Mouse (Mus musculus): ENCODE data around the gene Ado. TPM values are rescaled to one million over a fixed set of nuclear protein-coding genes. Genes with fewer than 3 reads are reported as not detected.

The Ado gene
- polyA plus RNA-seq, 1 experiment from 2014 or later, result 88.8 TPM

GRCm38 (mm10) chr10:67524694-67525093 lies 24.1 kb downstream of the Ado start:
- H3K4me2 ChIP-seq (ENCODE audit: low read depth), result no peak overlapping the region
- H3K36me3 ChIP-seq (ENCODE audit: control insufficient read depth, insufficient read depth, low read length), result no peaks in the 10 kb centered on the region
- no peak overlapping the region for H3K4me3 ChIP-seq (ENCODE audit: low read depth, low read length)
- H3K9me3 ChIP-seq (ENCODE audit: control insufficient read depth, low read length), result no peaks in the 10 kb centered on the region
- 79% methylated on average over 7 of the region's 7 CpGs for WGBS
- no peak for ATAC-seq (ENCODE audit: insufficient read depth, low FRiP score, low TSS enrichment)
- H3K4me1 ChIP-seq (ENCODE audit: control insufficient read depth, insufficient read depth, low read length), result no peaks in the 10 kb centered on the region
- H3K27ac ChIP-seq (ENCODE audit: low read depth, low read length), result no peak overlapping the region
- H3K27me3 ChIP-seq (ENCODE audit: control insufficient read depth, insufficient read depth, low read length), result no peaks in the 10 kb centered on the region
- no peak for DNase-seq (ENCODE audit: low spot score)
- no peak overlapping the region for H3K9ac ChIP-seq (ENCODE audit: low read length)

GRCm38 (mm10) chr10:67524130-67524529 lies 24.6 kb downstream of the Ado start:
- Histone ChIP-seq H3K27me3 (ENCODE audit: control insufficient read depth, insufficient read depth, low read length) (no peaks in the 10 kb centered on the region), H3K36me3 (ENCODE audit: control insufficient read depth, insufficient read depth, low read length) (no peaks in the 10 kb centered on the region), H3K9me3 (ENCODE audit: control insufficient read depth, low read length) (no peaks in the 10 kb centered on the region), H3K4me2 (ENCODE audit: low read depth) (no peak overlapping the region), H3K9ac (ENCODE audit: low read length) (no peak overlapping the region), H3K4me1 (ENCODE audit: control insufficient read depth, insufficient read depth, low read length) (no peaks in the 10 kb centered on the region), H3K27ac (ENCODE audit: low read depth, low read length) (no peak overlapping the region), H3K4me3 (ENCODE audit: low read depth, low read length) (no peak overlapping the region)
- WGBS, result 90% methylated on average over 3 of the region's 3 CpGs
- no peak for ATAC-seq (ENCODE audit: insufficient read depth, low FRiP score, low TSS enrichment)
- no peak for DNase-seq (ENCODE audit: low spot score)

GRCm38 (mm10) chr10:67518733-67519132 lies 30.0 kb downstream of the Ado start:
- ATAC-seq (ENCODE audit: insufficient read depth, low FRiP score, low TSS enrichment), result no peak
- 90% methylated on average over 3 of the region's 3 CpGs for WGBS

GRCm38 (mm10) chr10:67512871-67513270 lies 35.9 kb downstream of the Ado start:
- Histone ChIP-seq H3K27me3 (ENCODE audit: control insufficient read depth, insufficient read depth, low read length) (no peaks in the 10 kb centered on the region), H3K9ac (ENCODE audit: low read length) (no peak overlapping the region), H3K4me2 (ENCODE audit: low read depth) (no peak overlapping the region), H3K36me3 (ENCODE audit: control insufficient read depth, insufficient read depth, low read length) (no peaks in the 10 kb centered on the region), H3K27ac (ENCODE audit: low read depth, low read length) (no peak overlapping the region), H3K4me1 (ENCODE audit: control insufficient read depth, insufficient read depth, low read length) (no peaks in the 10 kb centered on the region), H3K4me3 (ENCODE audit: low read depth, low read length) (no peak overlapping the region), H3K9me3 (ENCODE audit: control insufficient read depth, low read length) (no peaks in the 10 kb centered on the region)
- ATAC-seq (ENCODE audit: insufficient read depth, low FRiP score, low TSS enrichment), result no peak
- 48% methylated on average over 7 of the region's 7 CpGs for WGBS
- no peak for DNase-seq (ENCODE audit: low spot score)

More at GRCm38 (mm10) chr10:67518733-67519132, 30.0 kb downstream of the Ado start:
- H3K27me3 ChIP-seq (ENCODE audit: control insufficient read depth, insufficient read depth, low read length), result no peaks in the 10 kb centered on the region
- no peak for DNase-seq (ENCODE audit: low spot score)
- no peaks in the 10 kb centered on the region for H3K4me1 ChIP-seq (ENCODE audit: control insufficient read depth, insufficient read depth, low read length)
- no peak overlapping the region for H3K9ac ChIP-seq (ENCODE audit: low read length)
- no peak overlapping the region for H3K4me3 ChIP-seq (ENCODE audit: low read depth, low read length)
- H3K9me3 ChIP-seq (ENCODE audit: control insufficient read depth, low read length), result no peaks in the 10 kb centered on the region
- H3K4me2 ChIP-seq (ENCODE audit: low read depth), result no peak overlapping the region
- no peaks in the 10 kb centered on the region for H3K36me3 ChIP-seq (ENCODE audit: control insufficient read depth, insufficient read depth, low read length)
- H3K27ac ChIP-seq (ENCODE audit: low read depth, low read length), result no peak overlapping the region

GRCm38 (mm10) chr10:67512211-67512610 lies 36.5 kb downstream of the Ado start:
- DNase-seq (ENCODE audit: low spot score) (no peak), ATAC-seq (ENCODE audit: insufficient read depth, low FRiP score, low TSS enrichment) (no peak)
- H3K27ac ChIP-seq (ENCODE audit: low read depth, low read length), result no peak overlapping the region
- H3K27me3 ChIP-seq (ENCODE audit: control insufficient read depth, insufficient read depth, low read length), result no peaks in the 10 kb centered on the region
- H3K4me2 ChIP-seq (ENCODE audit: low read depth), result no peak overlapping the region
- no peak overlapping the region for H3K4me3 ChIP-seq (ENCODE audit: low read depth, low read length)
- no peaks in the 10 kb centered on the region for H3K9me3 ChIP-seq (ENCODE audit: control insufficient read depth, low read length)
- H3K9ac ChIP-seq (ENCODE audit: low read length), result no peak overlapping the region
- no peaks in the 10 kb centered on the region for H3K4me1 ChIP-seq (ENCODE audit: control insufficient read depth, insufficient read depth, low read length)
- H3K36me3 ChIP-seq (ENCODE audit: control insufficient read depth, insufficient read depth, low read length), result no peaks in the 10 kb centered on the region
- WGBS, result 79% methylated on average over 8 of the region's 8 CpGs

GRCm38 (mm10) chr10:67505248-67505647 lies 43.5 kb downstream of the Ado start:
- Histone ChIP-seq H3K36me3 (ENCODE audit: control insufficient read depth, insufficient read depth, low read length) (no peaks in the 10 kb centered on the region), H3K27me3 (ENCODE audit: control insufficient read depth, insufficient read depth, low read length) (no peaks in the 10 kb centered on the region), H3K4me3 (ENCODE audit: low read depth, low read length) (no peak overlapping the region), H3K4me2 (ENCODE audit: low read depth) (no peak overlapping the region), H3K27ac (ENCODE audit: low read depth, low read length) (no peak overlapping the region), H3K4me1 (ENCODE audit: control insufficient read depth, insufficient read depth, low read length) (no peaks in the 10 kb centered on the region), H3K9me3 (ENCODE audit: control insufficient read depth, low read length) (no peaks in the 10 kb centered on the region), H3K9ac (ENCODE audit: low read length) (no peak overlapping the region)
- ATAC-seq (ENCODE audit: insufficient read depth, low FRiP score, low TSS enrichment) (no peak), DNase-seq (ENCODE audit: low spot score) (no peak)
- WGBS, result 69% methylated on average over 3 of the region's 3 CpGs

- H3K27me3 ChIP-seq (ENCODE audit: control insufficient read depth, insufficient read depth, low read length), result no peaks in the 10 kb centered on the region
- H3K9me3 ChIP-seq (ENCODE audit: control insufficient read depth, low read length), result no peaks in the 10 kb centered on the region
- no peak overlapping the region for H3K4me2 ChIP-seq (ENCODE audit: low read depth)
- no peak overlapping the region for H3K27ac ChIP-seq (ENCODE audit: low read depth, low read length)
- H3K4me1 ChIP-seq (ENCODE audit: control insufficient read depth, insufficient read depth, low read length), result no peaks in the 10 kb centered on the region
- WGBS, result 77% methylated on average over 5 of the region's 5 CpGs
- no peak for DNase-seq (ENCODE audit: low spot score)
- no peaks in the 10 kb centered on the region for H3K36me3 ChIP-seq (ENCODE audit: control insufficient read depth, insufficient read depth, low read length)
- H3K4me3 ChIP-seq (ENCODE audit: low read depth, low read length), result no peak overlapping the region
- no peak for ATAC-seq (ENCODE audit: insufficient read depth, low FRiP score, low TSS enrichment)
- H3K9ac ChIP-seq (ENCODE audit: low read length), result no peak overlapping the region
Measured at GRCm38 (mm10) chr10:67504046-67504445, 44.7 kb downstream of the Ado start.

GRCm38 (mm10) chr10:67503320-67503995 lies 45.3 kb downstream of the Ado start:
- Histone ChIP-seq H3K4me2 (ENCODE audit: low read depth) (no peak overlapping the region), H3K36me3 (ENCODE audit: control insufficient read depth, insufficient read depth, low read length) (no peaks in the 10 kb centered on the region), H3K27me3 (ENCODE audit: control insufficient read depth, insufficient read depth, low read length) (no peaks in the 10 kb centered on the region), H3K27ac (ENCODE audit: low read depth, low read length) (no peak overlapping the region), H3K9me3 (ENCODE audit: control insufficient read depth, low read length) (no peaks in the 10 kb centered on the region), H3K9ac (ENCODE audit: low read length) (no peak overlapping the region), H3K4me1 (ENCODE audit: control insufficient read depth, insufficient read depth, low read length) (no peaks in the 10 kb centered on the region), H3K4me3 (ENCODE audit: low read depth, low read length) (no peak overlapping the region)
- ATAC-seq (ENCODE audit: insufficient read depth, low FRiP score, low TSS enrichment) (no peak), DNase-seq (ENCODE audit: low spot score) (no peak)
- 74% methylated on average over 15 of the region's 15 CpGs for WGBS

GRCm38 (mm10) chr10:67497951-67498350 lies 50.8 kb downstream of the Ado start:
- DNase-seq (ENCODE audit: low spot score), result no peak
- H3K27me3 ChIP-seq (ENCODE audit: control insufficient read depth, insufficient read depth, low read length), result no peaks in the 10 kb centered on the region
- ATAC-seq (ENCODE audit: insufficient read depth, low FRiP score, low TSS enrichment), result no peak
- no peaks in the 10 kb centered on the region for H3K4me1 ChIP-seq (ENCODE audit: control insufficient read depth, insufficient read depth, low read length)
- H3K27ac ChIP-seq (ENCODE audit: low read depth, low read length), result no peak overlapping the region
- no peaks in the 10 kb centered on the region for H3K9me3 ChIP-seq (ENCODE audit: control insufficient read depth, low read length)
- 92% methylated on average over 9 of the region's 9 CpGs for WGBS
- H3K4me3 ChIP-seq (ENCODE audit: low read depth, low read length), result no peak overlapping the region
- no peak overlapping the region for H3K9ac ChIP-seq (ENCODE audit: low read length)
- no peak overlapping the region for H3K4me2 ChIP-seq (ENCODE audit: low read depth)
- no peaks in the 10 kb centered on the region for H3K36me3 ChIP-seq (ENCODE audit: control insufficient read depth, insufficient read depth, low read length)

Data from neural tube, embryonic 11.5 days (tissue).